Mouse (Mus musculus) CD4-positive naive resting alpha-beta T cell, adult 76 days (primary cell): ENCODE results near the gene Carm1. TPM values are rescaled to one million over a fixed set of nuclear protein-coding genes. Genes with fewer than 3 reads are reported as not detected.

ENCODE experiments used
- total RNA-seq: library from RNA; stranded (reverse); gene quantifications from one replicate; pipeline ENCODE4 v1.2.4, GENCODE M21; 2023

Carm1 gene
- 66.6 TPM for total RNA-seq

DNA sequence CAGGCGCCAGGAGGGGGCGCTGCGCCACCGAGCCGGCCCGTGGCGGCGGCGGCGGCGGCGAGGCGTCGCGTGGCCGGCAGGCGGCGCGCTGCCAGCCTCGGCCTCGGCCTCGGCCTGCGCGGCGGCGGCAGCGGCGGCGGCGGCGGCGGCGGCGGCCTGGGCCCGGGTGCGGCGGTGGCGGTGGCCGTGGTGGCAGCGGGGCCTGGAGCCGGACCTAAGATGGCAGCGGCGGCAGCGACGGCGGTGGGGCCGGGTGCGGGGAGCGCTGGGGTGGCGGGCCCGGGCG is at the start of gene Carm1:
TSS of gene Carm1 (plus strand) at position 106 of the 286 bp plus-strand sequence.

DNA sequence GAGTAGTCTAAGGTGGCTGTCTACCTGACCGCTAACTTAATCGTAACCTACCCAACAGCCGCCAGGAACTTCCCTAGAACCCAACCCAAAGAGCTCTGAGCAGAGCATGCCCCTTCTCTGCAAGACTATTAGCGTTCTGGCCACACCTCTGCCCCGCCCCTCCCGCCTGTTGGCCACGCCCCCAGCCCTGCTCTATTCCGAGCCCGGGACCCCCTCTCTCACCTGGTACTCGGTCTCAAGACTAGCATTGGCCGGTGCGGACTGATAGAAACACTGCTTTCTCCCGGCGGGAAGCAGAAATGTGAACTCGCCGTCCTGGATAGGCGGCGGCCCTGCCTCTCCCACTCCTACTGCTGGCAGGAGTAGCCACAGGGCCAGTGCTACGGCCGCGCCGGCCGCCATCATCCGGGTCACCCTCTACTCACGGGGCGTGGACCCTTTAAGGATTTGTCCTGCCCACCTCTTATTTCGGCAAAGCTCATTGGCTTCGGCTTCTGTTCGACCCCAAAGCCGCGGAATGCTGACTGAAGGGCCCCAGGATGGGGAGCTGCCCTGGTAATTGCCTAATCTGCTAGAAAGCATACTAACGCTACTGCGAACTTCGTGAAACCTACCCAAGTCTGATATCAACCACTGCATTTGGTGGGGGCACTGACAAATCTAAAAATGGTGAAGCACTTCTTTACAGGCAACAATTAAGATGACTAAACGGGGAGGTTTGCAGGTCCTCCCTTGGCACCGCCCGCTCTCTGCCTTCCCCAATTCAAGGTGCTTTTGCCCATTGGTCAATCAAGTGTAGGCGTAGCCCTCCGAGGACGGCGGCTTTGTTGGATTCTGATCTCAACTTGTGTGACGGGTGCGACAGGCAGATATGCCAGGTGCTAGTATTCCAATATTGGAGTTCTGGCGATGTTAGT is 36.7 kb upstream of the Carm1 start, which contains the start of gene Tmed1:
TSS of gene Tmed1 (minus strand) at position 481 of the 917 bp plus-strand sequence.

DNA sequence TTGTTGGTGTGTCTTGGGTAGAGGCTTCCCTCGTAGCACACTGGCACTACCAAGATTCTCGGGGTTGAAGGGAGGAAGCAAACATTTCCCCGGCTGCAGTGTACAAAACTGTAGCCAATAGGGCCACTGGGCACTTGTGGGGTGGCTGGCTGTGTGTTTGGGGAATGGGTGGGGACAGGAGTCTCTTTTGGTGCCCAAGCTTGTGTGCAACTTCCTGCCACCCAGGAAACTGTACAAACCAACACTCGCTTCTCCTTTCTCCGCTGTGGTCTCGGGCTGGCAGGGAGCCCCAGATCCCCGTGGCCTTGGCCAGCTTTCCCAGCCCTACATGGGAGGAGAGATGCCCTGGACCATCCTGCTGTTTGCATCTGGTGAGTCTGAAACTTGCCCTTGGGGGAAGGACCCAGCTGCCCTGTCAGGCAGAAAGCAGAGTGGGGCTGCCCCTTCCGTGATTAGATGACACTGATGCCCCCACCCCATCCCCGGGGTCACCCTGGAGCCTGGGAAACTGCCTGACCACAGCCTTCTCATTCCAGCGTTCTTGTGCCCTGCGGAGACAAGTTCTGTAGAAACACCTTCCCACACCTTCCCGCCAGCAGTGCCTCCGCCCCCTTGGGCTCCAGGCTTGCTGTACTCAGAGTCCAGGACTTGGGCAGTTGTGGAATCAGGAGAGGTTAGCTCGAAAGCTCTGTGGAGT is 20.6 kb upstream of the Carm1 start, which contains the start of gene AB124611:
TSS of gene AB124611 (plus strand) at position 240 of the 697 bp plus-strand sequence.

DNA sequence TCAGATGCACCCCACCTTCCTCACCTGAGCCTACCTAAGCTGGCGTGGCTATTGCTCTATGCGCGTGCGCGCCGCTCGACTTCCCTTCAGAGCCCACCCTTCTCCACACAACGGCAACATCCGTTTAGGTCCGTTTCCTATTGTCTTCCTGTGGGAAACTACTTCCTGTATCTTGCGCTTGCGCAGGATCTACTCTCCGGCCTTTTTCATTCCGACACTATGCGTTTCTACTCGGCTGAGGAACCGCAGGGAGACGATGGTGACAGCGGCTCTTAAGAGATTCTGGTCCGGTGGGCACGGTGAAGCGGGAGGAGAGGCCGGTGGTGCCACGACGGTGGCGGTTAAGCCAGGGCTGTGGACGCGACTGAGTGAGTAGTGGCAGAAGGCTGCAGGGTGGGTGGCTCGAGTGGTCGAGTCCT is 46.0 kb downstream of the Carm1 start, which contains the start of the genes Timm29 and Yipf2:
TSS of gene Timm29 (plus strand) at position 20 of the 419 bp plus-strand sequence.
TSS of gene Yipf2 (minus strand) at position 126 of the 419 bp plus-strand sequence.

DNA sequence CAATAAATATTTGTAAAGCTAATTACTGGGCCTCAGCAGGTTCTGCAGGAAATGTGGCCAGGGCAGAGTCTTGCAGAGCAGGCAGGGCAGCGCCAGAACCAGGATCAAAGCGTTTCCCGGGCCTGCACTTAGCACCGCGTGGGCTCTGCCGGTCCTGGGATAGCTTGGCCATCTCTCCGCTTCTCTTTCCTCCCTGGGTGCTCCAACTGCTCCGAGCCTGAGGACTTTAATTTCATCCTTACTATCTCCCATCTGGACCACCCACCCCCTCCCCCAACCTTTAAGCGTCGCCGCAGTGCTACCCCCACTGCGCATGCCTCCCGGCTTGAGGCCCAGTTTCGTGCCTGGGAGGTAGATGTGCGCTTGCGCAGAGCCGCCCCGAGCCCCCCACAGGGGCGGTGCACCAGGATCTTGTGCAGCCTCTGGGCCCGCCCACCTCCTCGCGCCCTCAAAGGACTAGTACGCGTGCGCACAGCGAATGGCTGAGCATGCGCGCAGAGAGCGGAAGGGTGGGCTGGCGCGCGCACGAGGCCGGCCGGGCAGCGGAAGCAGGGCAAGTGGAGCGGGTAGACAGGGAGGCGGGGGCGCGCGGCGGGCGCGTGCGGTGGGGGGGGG is 69.0 kb downstream of the Carm1 start, which contains the start of gene Smarca4:
TSS of gene Smarca4 (plus strand) at position 553 of the 615 bp plus-strand sequence.

Other genes with a start within 250 kb of the Carm1 start
- gene Ap1m2, start 234.6 kb upstream of the Carm1 start, total RNA-seq, result 5.3 TPM
- gene Slc44a2, start 226.2 kb upstream of the Carm1 start, total RNA-seq, result 330 TPM
- gene Ilf3, start 179.0 kb upstream of the Carm1 start, total RNA-seq, result 138 TPM
- gene Qtrt1, start 135.1 kb upstream of the Carm1 start, total RNA-seq, result 65.5 TPM
- 360 TPM for gene Dnm2, start 122.0 kb upstream of the Carm1 start, total RNA-seq
- gene Tmed1, start 36.6 kb upstream of the Carm1 start, total RNA-seq, result 0.64 TPM
- gene AB124611, start 20.7 kb upstream of the Carm1 start, total RNA-seq, result 62.5 TPM
- 29.4 TPM for gene Timm29, start 45.8 kb downstream of the Carm1 start, total RNA-seq
- gene Yipf2, start 45.9 kb downstream of the Carm1 start, total RNA-seq, result 8.4 TPM
- 84.4 TPM for gene Smarca4, start 69.3 kb downstream of the Carm1 start, total RNA-seq
- gene Ldlr, start 176.6 kb downstream of the Carm1 start, total RNA-seq, result 45.3 TPM
- gene Spc24, start 213.4 kb downstream of the Carm1 start, total RNA-seq, result 1.6 TPM